Mouse (Mus musculus) ES-Bruce4 (cell line): ENCODE measurements at regions not wholly inside any gene's neighbourhood (a gene's known extent, or its start where the extent isn't known, plus 50 kb on each side); places are given as distances from the start of the nearest gene placed in this dataset.

Experiments
- H3K27ac ChIP-seq: 2 replicates; pipeline ENCODE4 v1.5.1; 2012; ENCODE audit warnings: low read length, inconsistent platforms; ENCODE audit not compliant: insufficient read depth
- H3K27me3 ChIP-seq: 2 replicates; pipeline ENCODE4 v1.6.1; 2012; ENCODE audit warnings: mild to moderate bottlenecking, low read length, inconsistent platforms; ENCODE audit not compliant: control insufficient read depth, poor library complexity, insufficient read depth, severe bottlenecking
- H3K36me3 ChIP-seq: 2 replicates; pipeline ENCODE4 v1.6.1; 2012; ENCODE audit warnings: inconsistent platforms, mild to moderate bottlenecking, low read length, moderate library complexity; ENCODE audit not compliant: control insufficient read depth, poor library complexity, insufficient read depth, severe bottlenecking
- H3K4me1 ChIP-seq: one replicate; pipeline ENCODE4 v1.8.1; 2011; ENCODE audit warnings: low read length; ENCODE audit not compliant: control insufficient read depth, insufficient read depth
- H3K4me3 ChIP-seq: 2 replicates; pipeline ENCODE4 v1.5.1; 2011; ENCODE audit warnings: low read depth, mild to moderate bottlenecking, low read length
- H3K9ac ChIP-seq: 2 replicates; pipeline ENCODE4 v1.6.1; 2012; ENCODE audit warnings: low read depth, mild to moderate bottlenecking, inconsistent platforms; ENCODE audit not compliant: poor library complexity, severe bottlenecking
- H3K9me3 ChIP-seq: replicated peaks from 2 replicates; pipeline ENCODE4 v1.6.1; 2012; ENCODE audit warnings: mild to moderate bottlenecking, low read length, inconsistent platforms; ENCODE audit not compliant: control insufficient read depth, poor library complexity, insufficient read depth, severe bottlenecking
- CTCF ChIP-seq: IDR thresholded peaks from one replicate; pipeline ENCODE4 v1.8.1; 2011; ENCODE audit warnings: low read depth, low read length
- EP300 ChIP-seq: IDR thresholded peaks from 2 replicates; pipeline ENCODE4 v1.6.1; 2011; ENCODE audit warnings: low read depth, low read length; ENCODE audit not compliant: insufficient read depth
- POLR2A ChIP-seq: IDR thresholded peaks from one replicate; pipeline ENCODE4 v1.8.1; 2011; ENCODE audit warnings: low read length; ENCODE audit not compliant: insufficient read depth

DNA sequence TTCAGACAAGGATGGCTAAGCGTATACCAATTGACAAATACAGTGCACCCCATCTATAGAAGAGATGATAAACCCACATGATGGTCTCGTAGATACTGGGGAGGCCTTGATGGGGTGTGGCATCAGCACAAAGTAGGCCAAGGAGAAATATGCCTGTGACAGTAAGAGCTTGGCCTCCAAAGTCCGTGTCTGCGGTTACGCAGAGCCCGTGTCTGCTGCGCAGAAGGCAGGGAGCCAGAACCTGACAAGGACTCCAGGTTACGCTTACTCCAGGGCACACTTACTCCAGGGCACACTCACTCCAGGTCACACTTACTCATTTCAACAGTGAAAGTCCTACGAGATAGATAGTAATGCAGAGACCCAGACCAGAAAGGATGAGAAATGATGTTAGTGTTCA, 141.1 kb upstream of the A530016L24Rik start:
- TF ChIP-seq CTCF (no peak), POLR2A (no peak), EP300 (no peak)
- Histone ChIP-seq H3K4me3 (no peak overlapping the region), H3K27me3 (no peaks in the 10 kb centered on the region), H3K9me3 (no peaks in the 10 kb centered on the region), H3K27ac (no peak overlapping the region), H3K4me1 (no peaks in the 10 kb centered on the region), H3K9ac (no peak overlapping the region), H3K36me3 (no peaks in the 10 kb centered on the region)

DNA sequence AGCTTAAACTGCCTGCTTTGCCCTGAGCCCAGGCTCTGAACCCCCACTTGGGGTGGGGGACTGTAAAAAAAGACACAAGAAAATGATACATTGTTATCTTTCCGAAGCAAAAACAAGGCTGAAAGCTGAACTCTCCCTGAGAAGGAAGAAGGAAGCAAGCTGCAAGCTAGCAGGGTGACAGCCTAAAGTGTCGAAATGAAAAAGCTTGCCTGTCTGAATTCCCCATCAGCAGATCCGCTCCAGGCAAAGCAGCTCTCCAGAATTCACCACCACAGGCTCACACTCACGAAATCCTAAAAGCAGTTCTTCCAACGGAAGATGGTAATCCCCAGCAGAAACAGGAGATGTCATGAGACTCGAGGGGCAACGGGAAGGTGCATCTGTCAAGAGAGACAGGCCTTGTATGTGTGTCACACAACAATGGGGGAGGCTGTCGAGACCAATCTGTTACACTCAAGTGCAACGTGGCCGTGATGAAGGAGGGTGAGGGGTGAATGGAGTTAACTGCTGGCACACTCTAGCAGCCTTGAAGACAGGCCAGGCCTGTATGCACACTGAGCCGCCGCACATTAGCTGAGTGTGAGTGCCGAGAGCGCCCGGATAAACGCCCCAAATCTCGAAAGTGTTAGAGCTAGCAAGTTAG, 139.5 kb upstream of the A530016L24Rik start:
- Histone ChIP-seq H3K9ac (no peak overlapping the region), H3K27ac (no peak overlapping the region), H3K4me1 (no peaks in the 10 kb centered on the region), H3K4me3 (no peak overlapping the region), H3K27me3 (no peaks in the 10 kb centered on the region), H3K9me3 (no peaks in the 10 kb centered on the region), H3K36me3 (no peaks in the 10 kb centered on the region)
- TF ChIP-seq CTCF (no peak), POLR2A (no peak), EP300 (no peak)

DNA sequence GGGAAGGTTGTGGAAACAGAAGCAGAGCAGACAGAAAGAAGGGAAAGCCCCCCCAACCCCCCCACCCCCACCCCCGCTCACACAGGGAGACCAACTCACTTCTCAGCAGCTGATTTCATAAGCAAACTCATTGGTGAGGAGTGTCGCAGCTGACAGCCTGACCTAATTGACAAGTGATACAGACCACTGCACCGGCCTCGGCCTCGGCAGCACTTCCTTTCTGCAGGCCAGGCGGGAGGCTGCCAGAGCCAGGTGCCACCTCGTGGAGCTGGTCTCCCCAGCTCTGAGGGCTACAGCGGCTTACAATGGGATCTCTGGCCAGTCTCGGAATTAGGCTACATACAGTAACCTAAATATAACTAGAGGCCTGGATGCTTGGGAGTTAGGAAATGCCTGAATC, 138.5 kb upstream of the A530016L24Rik start:
- TF ChIP-seq EP300, result no peak
- TF ChIP-seq CTCF, result no peak
- TF ChIP-seq POLR2A, result no peak
- H3K27me3 ChIP-seq, result no peaks in the 10 kb centered on the region
- no peaks in the 10 kb centered on the region for H3K4me1 ChIP-seq
- no peaks in the 10 kb centered on the region for H3K9me3 ChIP-seq
- H3K9ac ChIP-seq, result no peak overlapping the region
- no peak overlapping the region for H3K4me3 ChIP-seq
- H3K27ac ChIP-seq, result no peak overlapping the region
- no peaks in the 10 kb centered on the region for H3K36me3 ChIP-seq

- Histone ChIP-seq H3K27ac (no peak overlapping the region), H3K9me3 (no peaks in the 10 kb centered on the region; the same call in none of the 2 replicates), H3K4me3 (no peak overlapping the region), H3K36me3 (no peaks in the 10 kb centered on the region), H3K9ac (no peak overlapping the region), H3K4me1 (no peaks in the 10 kb centered on the region), H3K27me3 (no peaks in the 10 kb centered on the region)
- TF ChIP-seq CTCF (no peak), EP300 (no peak), POLR2A (no peak)
Measured at GRCm38 (mm10) chr12:112363349-112363748, 125.9 kb upstream of the A530016L24Rik start.

- H3K4me1 ChIP-seq, result no peaks in the 10 kb centered on the region
- no peak overlapping the region for H3K9ac ChIP-seq
- TF ChIP-seq EP300 (no peak), POLR2A (no peak), CTCF (no peak)
- no peak overlapping the region for H3K4me3 ChIP-seq
- no peaks in the 10 kb centered on the region for H3K36me3 ChIP-seq
- no peak overlapping the region for H3K27ac ChIP-seq
- H3K9me3 ChIP-seq, result no peaks in the 10 kb centered on the region; the same call in none of the 2 replicates
- no peaks in the 10 kb centered on the region for H3K27me3 ChIP-seq
Measured at GRCm38 (mm10) chr12:112367221-112367620, 122.0 kb upstream of the A530016L24Rik start.

GRCm38 (mm10) chr12:112368112-112368511, 121.1 kb upstream of the A530016L24Rik start:
- Histone ChIP-seq H3K36me3 (no peaks in the 10 kb centered on the region), H3K9me3 (no peaks in the 10 kb centered on the region; the same call in none of the 2 replicates), H3K27ac (no peak overlapping the region), H3K9ac (no peak overlapping the region), H3K27me3 (no peaks in the 10 kb centered on the region), H3K4me3 (no peak overlapping the region), H3K4me1 (no peaks in the 10 kb centered on the region)
- TF ChIP-seq EP300 (no peak), CTCF (no peak), POLR2A (no peak)
